Mouse (Mus musculus) lung, adult 2 months (tissue): ENCODE measurements around the gene Gxylt2.

Source experiments
- CTCF ChIP-seq: fragments of 200-500 bp; IDR thresholded peaks from 2 replicates; pipeline ENCODE4 v1.5.1; 2011; ENCODE audit warnings: mild to moderate bottlenecking, low read length, control low read depth; ENCODE audit not compliant: insufficient read depth
- POLR2A ChIP-seq: fragments of 200-500 bp; IDR thresholded peaks from 2 replicates; pipeline ENCODE4 v1.6.1; 2011; ENCODE audit warnings: low read depth, mild to moderate bottlenecking, control low read depth, low read length, borderline replicate concordance; ENCODE audit errors: extremely low read depth

DNA sequence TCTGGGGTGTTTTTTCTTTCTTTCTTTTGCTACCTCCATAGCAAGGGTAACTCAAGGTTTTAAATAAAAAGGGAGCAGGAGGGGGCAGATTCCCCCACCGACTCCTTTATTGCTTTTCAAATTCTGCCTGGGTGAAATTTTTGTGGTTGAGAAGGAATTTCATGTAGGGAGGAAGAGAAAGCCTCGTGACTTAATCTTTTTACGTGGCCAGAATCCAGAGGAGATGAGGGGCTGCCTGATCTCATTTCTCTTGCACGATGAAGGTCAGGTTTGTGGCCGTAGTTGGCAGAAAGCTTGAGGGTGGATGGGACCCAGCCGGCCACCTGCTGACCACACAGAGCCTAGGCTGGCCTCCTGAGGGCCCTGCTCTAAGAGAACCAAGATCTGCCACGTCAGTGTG lies 3.0 kb downstream of the Gxylt2 start:
- TF ChIP-seq CTCF (no peak), POLR2A (no peak)
